Mouse (Mus musculus) sigmoid colon, adult 10 weeks (tissue): ENCODE measurements around the gene Olfr351. TPM values are rescaled to one million over a fixed set of nuclear protein-coding genes. Genes with fewer than 3 reads are reported as not detected.

Experiments
- polyA plus RNA-seq: library from polyadenylated mRNA; stranded (reverse); fragments of 350-450 nt; fragmentation: Illumina TruSeq; extraction: RNeasy Lipid Tissue Mini Kit (QIAGEN cat#74804); gene quantifications from one replicate; pipeline ENCODE4 v1.2.3, GENCODE M21; 2014; ENCODE audit warnings: low read depth, low replicate concordance

Olfr351 gene
- polyA plus RNA-seq: not detected

DNA sequence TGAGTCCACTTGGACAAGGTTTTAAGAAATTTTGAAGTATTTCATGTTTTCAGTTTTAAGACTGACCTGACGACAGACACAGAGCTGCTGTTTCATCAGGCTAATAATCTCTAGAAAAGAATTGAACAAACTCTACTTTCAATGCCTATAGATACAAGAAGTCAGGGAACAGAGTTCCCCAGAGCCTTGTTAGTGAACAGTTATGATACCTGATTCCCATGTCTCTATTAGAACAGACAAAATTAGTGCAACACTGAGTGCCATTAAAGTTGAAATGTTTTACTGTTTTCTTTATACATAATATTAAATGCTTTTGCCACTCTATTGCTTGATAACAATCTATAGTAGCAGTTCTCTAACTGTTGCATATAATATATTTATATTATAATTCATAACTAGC is at the start of gene Olfr351:
TSS of gene Olfr351 (minus strand) at position 101 of the 400 bp plus-strand sequence.

DNA sequence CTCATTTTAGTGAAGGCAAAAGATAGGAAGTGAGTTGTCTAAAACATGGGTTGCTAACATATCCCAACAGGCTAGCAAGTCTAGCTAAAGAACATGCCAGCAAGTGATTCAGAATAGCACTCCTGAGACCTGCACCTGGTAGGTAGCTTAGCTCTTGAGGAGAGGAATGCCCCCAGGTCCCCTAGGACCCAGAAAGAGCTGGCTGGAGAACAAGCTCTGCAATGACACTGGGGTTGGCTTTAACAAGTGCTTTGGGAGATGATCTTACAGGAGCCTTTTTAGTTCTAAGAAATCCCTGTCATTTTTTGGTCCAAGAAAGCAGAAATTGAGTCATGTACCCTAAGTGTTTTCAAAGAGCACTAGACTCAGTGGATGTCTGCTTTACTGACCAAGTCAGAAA is 42.9 kb upstream of the Olfr351 start, which contains the start of gene Olfr354:
TSS of gene Olfr354 (plus strand) at position 301 of the 400 bp plus-strand sequence.

DNA sequence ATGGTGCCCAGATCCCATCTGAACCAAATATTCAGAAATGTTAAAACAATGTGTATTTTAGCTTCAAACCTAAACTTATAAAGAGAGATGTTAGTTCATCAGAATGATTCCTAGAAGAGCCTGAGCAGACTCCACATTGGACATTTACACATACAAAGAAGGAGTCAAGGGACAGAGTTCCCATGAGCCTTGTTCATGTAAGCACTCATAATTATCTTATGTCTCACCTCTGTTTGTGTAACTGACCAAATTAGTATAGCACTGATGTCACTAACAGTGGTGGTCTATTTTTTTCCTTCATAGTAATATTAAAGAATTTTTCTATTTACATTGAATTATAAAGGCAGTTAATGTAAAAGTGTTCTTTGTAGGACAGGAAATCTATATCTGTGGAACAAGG is 30.4 kb upstream of the Olfr351 start, which contains the start of gene Olfr353:
TSS of gene Olfr353 (minus strand) at position 101 of the 400 bp plus-strand sequence.

DNA sequence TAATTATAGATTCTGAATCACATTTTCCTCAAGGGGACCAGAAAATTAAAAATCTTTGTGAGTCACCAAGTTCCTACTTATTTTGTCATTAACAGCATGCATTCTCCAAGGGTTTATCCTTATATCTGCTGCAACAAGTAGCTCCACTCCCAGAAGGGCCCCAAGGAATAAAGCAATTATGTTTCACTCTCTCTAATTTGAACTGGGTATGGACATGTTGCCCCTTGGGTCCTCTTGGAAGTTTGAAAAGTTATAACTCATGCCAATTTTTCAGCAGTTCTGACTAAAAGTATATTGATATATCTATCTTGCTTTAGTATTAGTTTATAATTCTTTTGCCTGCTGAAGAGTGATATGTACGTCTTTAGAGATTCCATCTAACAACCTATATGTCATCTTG is 5.7 kb upstream of the Olfr351 start, which contains the start of gene Olfr352:
TSS of gene Olfr352 (plus strand) at position 301 of the 400 bp plus-strand sequence.

DNA sequence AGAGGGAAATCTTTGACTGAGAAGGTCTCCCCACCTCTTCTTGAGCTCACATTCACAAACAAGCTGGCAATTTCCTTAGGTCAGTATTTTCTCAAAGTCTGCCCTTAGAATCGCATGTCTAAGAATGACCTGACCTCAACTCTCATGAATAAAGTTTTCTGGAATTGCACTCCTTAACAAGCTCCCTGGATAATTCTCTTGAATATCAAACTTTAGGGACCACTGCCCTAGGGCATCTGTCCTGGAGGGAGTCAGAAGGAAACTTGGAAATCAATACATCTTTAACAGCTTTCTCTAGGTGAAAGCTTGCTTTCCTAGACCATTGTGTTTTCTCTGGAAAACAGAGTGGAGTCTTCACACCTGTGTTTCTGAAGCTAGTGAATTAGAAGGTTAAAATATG is 16.4 kb downstream of the Olfr351 start, which contains the start of gene Olfr350:
TSS of gene Olfr350 (plus strand) at position 301 of the 400 bp plus-strand sequence.

DNA sequence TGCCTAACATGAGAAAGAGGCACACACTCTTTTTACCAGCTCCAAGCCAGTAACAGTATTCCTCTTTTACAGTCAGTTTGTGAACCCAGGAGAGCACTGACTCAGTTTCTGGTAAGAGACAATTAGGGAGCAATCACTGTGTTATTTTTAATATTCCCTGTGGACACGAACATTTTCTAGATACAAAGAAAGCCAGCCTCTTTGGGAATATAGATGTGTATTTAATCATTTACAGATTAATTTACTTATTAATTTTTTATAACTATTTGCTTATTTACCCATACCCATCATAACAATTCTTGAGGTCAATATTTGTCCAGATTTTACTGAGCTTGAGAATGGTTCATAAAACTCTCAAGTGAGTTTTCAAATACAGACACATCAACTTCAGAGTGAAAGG is 45.5 kb downstream of the Olfr351 start, which contains the start of gene Olfr3:
TSS of gene Olfr3 (minus strand) at position 101 of the 400 bp plus-strand sequence.

Other genes starting within 250 kb of the Olfr351 start
- gene Olfr345, start 222.6 kb downstream of the Olfr351 start, polyA plus RNA-seq: not detected
- not detected for gene Olfr346, start 176.9 kb downstream of the Olfr351 start, polyA plus RNA-seq
- gene Olfr347, start 130.8 kb downstream of the Olfr351 start, polyA plus RNA-seq: not detected
- not detected for gene Olfr348, start 78.4 kb downstream of the Olfr351 start, polyA plus RNA-seq
- not detected for gene Olfr50, start 72.1 kb downstream of the Olfr351 start, polyA plus RNA-seq
- gene Olfr3, start 45.6 kb downstream of the Olfr351 start, polyA plus RNA-seq: not detected
- gene Olfr350, start 16.4 kb downstream of the Olfr351 start, polyA plus RNA-seq: not detected
- not detected for gene Olfr352, start 5.8 kb upstream of the Olfr351 start, polyA plus RNA-seq
- gene Olfr353, start 30.3 kb upstream of the Olfr351 start, polyA plus RNA-seq: not detected
- not detected for gene Olfr354, start 43.0 kb upstream of the Olfr351 start, polyA plus RNA-seq
- gene Olfr355, start 66.2 kb upstream of the Olfr351 start, polyA plus RNA-seq: not detected
- not detected for gene Olfr356, start 74.5 kb upstream of the Olfr351 start, polyA plus RNA-seq
- not detected for gene Olfr357, start 131.2 kb upstream of the Olfr351 start, polyA plus RNA-seq
- gene Olfr358, start 146.7 kb upstream of the Olfr351 start, polyA plus RNA-seq: not detected
- gene Olfr360, start 203.1 kb upstream of the Olfr351 start, polyA plus RNA-seq: not detected
- not detected for gene Olfr361, start 226.6 kb upstream of the Olfr351 start, polyA plus RNA-seq